Mouse (Mus musculus): Measurements from ENCODE around the gene Sec14l2. TPM values are rescaled to one million over a fixed set of nuclear protein-coding genes. Genes with fewer than 3 reads are reported as not detected.
A peak's percentile ranks its signal among the peaks of the same experiment; 100 is the strongest.
"Not testable (repeated sequence)": the region's sequence is repeated elsewhere in the genome, so short reads cannot be mapped to it uniquely, and the experiment has no call there.

Sec14l2 gene
- polyA plus RNA-seq, 1 experiment from 2014 or later, result 1.7 TPM

- WGBS, result 79% methylated on average over 5 of the region's 5 CpGs
Observed at GRCm38 (mm10) chr11:4148120-4148519, 24.9 kb upstream of the Sec14l2 start.

GRCm38 (mm10) chr11:4147098-4147497 lies 23.9 kb upstream of the Sec14l2 start:
- H3K9ac ChIP-seq, result no peak overlapping the region
- no peak for ATAC-seq (ENCODE audit: insufficient read depth, low FRiP score, low read depth)
- no peaks in the 10 kb centered on the region for H3K4me1 ChIP-seq
- H3K4me2 ChIP-seq, result no peak overlapping the region
- no peak overlapping the region for H3K27ac ChIP-seq
- no peaks in the 10 kb centered on the region for H3K27me3 ChIP-seq (replicated peaks)
- WGBS, result 90% methylated on average over 10 of the region's 10 CpGs
- H3K36me3 ChIP-seq, result peaks cover 11% of the 10 kb centered on the region; the same call in 1 of the 2 replicates
- H3K9me3 ChIP-seq, result no peaks in the 10 kb centered on the region
- H3K4me3 ChIP-seq (replicated peaks), result no peak overlapping the region

More at GRCm38 (mm10) chr11:4148120-4148519, 24.9 kb upstream of the Sec14l2 start:
- peaks cover 6% of the 10 kb centered on the region; the same call in 1 of the 2 replicates for H3K36me3 ChIP-seq
- H3K4me3 ChIP-seq (replicated peaks), result no peak overlapping the region
- no peaks in the 10 kb centered on the region for H3K27me3 ChIP-seq (replicated peaks)
- H3K9me3 ChIP-seq, result no peaks in the 10 kb centered on the region
- H3K4me1 ChIP-seq, result no peaks in the 10 kb centered on the region
- no peak overlapping the region for H3K4me2 ChIP-seq
- no peak overlapping the region for H3K9ac ChIP-seq
- H3K27ac ChIP-seq, result no peak overlapping the region
- ATAC-seq (ENCODE audit: insufficient read depth, low FRiP score, low read depth), result no peak

GRCm38 (mm10) chr11:4146381-4146780 lies 23.2 kb upstream of the Sec14l2 start:
- Histone ChIP-seq H3K27ac (no peak overlapping the region), H3K4me1 (no peaks in the 10 kb centered on the region), H3K4me3 (replicated peaks) (no peak overlapping the region), H3K9ac (no peak overlapping the region), H3K9me3 (no peaks in the 10 kb centered on the region), H3K36me3 (peaks cover 12% of the 10 kb centered on the region; the same call in 1 of the 2 replicates), H3K4me2 (no peak overlapping the region), H3K27me3 (replicated peaks) (no peaks in the 10 kb centered on the region)
- ATAC-seq (ENCODE audit: insufficient read depth, low FRiP score, low read depth), result no peak
- WGBS, result 71% methylated on average over 6 of the region's 6 CpGs

- Histone ChIP-seq H3K36me3 (peaks cover 21% of the 10 kb centered on the region; the same call in 1 of the 2 replicates), H3K9ac (no peak overlapping the region), H3K27me3 (replicated peaks) (no peaks in the 10 kb centered on the region), H3K27ac (no peak overlapping the region), H3K4me3 (replicated peaks) (no peak overlapping the region), H3K4me1 (no peaks in the 10 kb centered on the region), H3K9me3 (no peaks in the 10 kb centered on the region), H3K4me2 (no peak overlapping the region)
- 91% methylated on average over 21 of the region's 21 CpGs for WGBS
- ATAC-seq (ENCODE audit: insufficient read depth, low FRiP score, low read depth), result no peak
Observed at GRCm38 (mm10) chr11:4143281-4144062, 20.3 kb upstream of the Sec14l2 start.

- Histone ChIP-seq H3K4me3 (replicated peaks) (no peak overlapping the region), H3K4me2 (no peak overlapping the region), H3K9ac (no peak overlapping the region), H3K4me1 (no peaks in the 10 kb centered on the region), H3K27ac (no peak overlapping the region), H3K36me3 (peaks cover 21% of the 10 kb centered on the region; the same call in 1 of the 2 replicates), H3K27me3 (replicated peaks) (no peaks in the 10 kb centered on the region), H3K9me3 (no peaks in the 10 kb centered on the region)
- no peak for ATAC-seq (ENCODE audit: insufficient read depth, low FRiP score, low read depth)
- 75% methylated on average over 4 of the region's 4 CpGs for WGBS
Observed at GRCm38 (mm10) chr11:4142352-4142751, 19.1 kb upstream of the Sec14l2 start.

- Histone ChIP-seq H3K27ac (no peak overlapping the region), H3K9me3 (no peaks in the 10 kb centered on the region), H3K4me1 (no peaks in the 10 kb centered on the region)
Observed at GRCm38 (mm10) chr11:4141505-4141904, 18.3 kb upstream of the Sec14l2 start.

GRCm38 (mm10) chr11:4138964-4139363 lies 15.7 kb upstream of the Sec14l2 start:
- Histone ChIP-seq H3K27ac (no peak overlapping the region), H3K4me3 (replicated peaks) (no peak overlapping the region), H3K9ac (no peak overlapping the region), H3K4me1 (peaks cover 8% of the 10 kb centered on the region), H3K4me2 (no peak overlapping the region), H3K27me3 (replicated peaks) (no peaks in the 10 kb centered on the region), H3K9me3 (no peaks in the 10 kb centered on the region), H3K36me3 (peaks cover 21% of the 10 kb centered on the region; the same call in 1 of the 2 replicates)
- 77% methylated on average over 2 of the region's 2 CpGs for WGBS
- ATAC-seq (ENCODE audit: insufficient read depth, low FRiP score, low read depth), result no peak

More at GRCm38 (mm10) chr11:4141505-4141904, 18.3 kb upstream of the Sec14l2 start:
- Histone ChIP-seq H3K27me3 (replicated peaks) (no peaks in the 10 kb centered on the region), H3K4me3 (replicated peaks) (no peak overlapping the region), H3K9ac (no peak overlapping the region), H3K36me3 (peaks cover 21% of the 10 kb centered on the region; the same call in 1 of the 2 replicates), H3K4me2 (no peak overlapping the region)
- no peak for ATAC-seq (ENCODE audit: insufficient read depth, low FRiP score, low read depth)

GRCm38 (mm10) chr11:4134986-4135935 lies 12.0 kb upstream of the Sec14l2 start, which contains the start of gene Rnf215:
Gene Rnf215, plus strand, starts transcription at chr11:4135202.
- peaks cover 8% of the 10 kb centered on the region for H3K4me1 ChIP-seq
- 2% methylated on average over 63 of the region's 66 CpGs for WGBS
- H3K27me3 ChIP-seq (replicated peaks), result no peaks in the 10 kb centered on the region
- no peaks in the 10 kb centered on the region for H3K9me3 ChIP-seq
- H3K36me3 ChIP-seq, result peaks cover 7% of the 10 kb centered on the region; the same call in 1 of the 2 replicates
- H3K4me3 ChIP-seq (replicated peaks), result peak within 1 kb of the TSS; percentile 80
- H3K9ac ChIP-seq, result peak within 1 kb of the TSS; percentile 95
- H3K4me2 ChIP-seq, result peak within 1 kb of the TSS; percentile 76
- H3K27ac ChIP-seq, result peak within 1 kb of the TSS; percentile 70; the same call in 1 of the 2 replicates
- ATAC-seq (ENCODE audit: insufficient read depth, low FRiP score, low read depth), result peak; percentile 93

- Histone ChIP-seq H3K36me3 (no peaks in the 10 kb centered on the region), H3K4me1 (peaks cover 8% of the 10 kb centered on the region), H3K9ac (no peak overlapping the region), H3K9me3 (no peaks in the 10 kb centered on the region), H3K27me3 (replicated peaks) (no peaks in the 10 kb centered on the region), H3K4me3 (replicated peaks) (no peak overlapping the region), H3K27ac (no peak overlapping the region), H3K4me2 (peak overlapping the region; percentile 25; the same call in 1 of the 2 replicates)
- 50% methylated on average over 6 of the region's 6 CpGs for WGBS
- no peak for ATAC-seq (ENCODE audit: insufficient read depth, low FRiP score, low read depth)
Observed at GRCm38 (mm10) chr11:4134400-4134799, 11.2 kb upstream of the Sec14l2 start.

GRCm38 (mm10) chr11:4133450-4133849 lies 10.2 kb upstream of the Sec14l2 start:
- H3K27me3 ChIP-seq (replicated peaks), result no peaks in the 10 kb centered on the region
- no peaks in the 10 kb centered on the region for H3K36me3 ChIP-seq
- peaks cover 8% of the 10 kb centered on the region for H3K4me1 ChIP-seq
- no peak overlapping the region for H3K4me3 ChIP-seq (replicated peaks)
- no peak overlapping the region for H3K4me2 ChIP-seq
- H3K27ac ChIP-seq, result no peak overlapping the region
- no peaks in the 10 kb centered on the region for H3K9me3 ChIP-seq
- no peak for ATAC-seq (ENCODE audit: insufficient read depth, low FRiP score, low read depth)
- WGBS, result 53% methylated on average over 3 of the region's 3 CpGs
- H3K9ac ChIP-seq, result no peak overlapping the region

- H3K4me1 ChIP-seq; H3K4me3 ChIP-seq (replicated peaks); H3K27me3 ChIP-seq (replicated peaks); H3K9me3 ChIP-seq; ATAC-seq (ENCODE audit: insufficient read depth, low FRiP score, low read depth); H3K4me2 ChIP-seq; H3K9ac ChIP-seq; H3K36me3 ChIP-seq; H3K27ac ChIP-seq: not testable (repeated sequence)
- WGBS, result 81% methylated on average over 4 of the region's 4 CpGs
Observed at GRCm38 (mm10) chr11:4128461-4128860, 5.2 kb upstream of the Sec14l2 start.
